Mouse (Mus musculus): Measurements from ENCODE around the gene Vmn2r45. TPM values are rescaled to one million over a fixed set of nuclear protein-coding genes. Genes with fewer than 3 reads are reported as not detected.

The Vmn2r45 gene
- polyA plus RNA-seq (2012; rRNA removed) = not detected in 2 replicates

DNA sequence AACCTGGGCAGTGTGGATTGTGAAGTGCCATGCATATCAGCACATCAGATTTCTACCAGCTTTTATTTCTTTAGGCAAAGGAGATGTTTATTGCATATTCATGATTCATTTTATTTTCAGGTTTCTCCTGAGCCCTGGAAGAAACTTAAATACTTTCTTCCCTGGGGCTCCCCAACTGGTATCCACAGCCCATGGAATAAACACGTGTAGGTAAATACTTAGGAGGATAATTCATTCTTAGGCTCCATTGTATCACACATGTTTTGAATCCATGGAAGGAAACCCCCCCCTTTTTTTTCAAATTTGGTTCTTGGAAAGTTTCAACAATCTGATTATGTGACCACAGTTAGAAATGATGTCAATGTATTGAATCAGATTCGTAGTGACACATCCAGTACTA, at the start of gene Vmn2r45:
Gene Vmn2r45 (minus strand): TSS at position 101 of the 400 bp plus-strand sequence.

Other genes starting within 250 kb of the Vmn2r45 start
- not detected in 2 replicates for gene Vmn2r43, start 228.5 kb downstream of the Vmn2r45 start, polyA plus RNA-seq (2012; rRNA removed)
- not detected in 2 replicates for gene Vmn2r44, start 105.7 kb downstream of the Vmn2r45 start, polyA plus RNA-seq (2012; rRNA removed)

Measured in liver, embryonic 18 days (tissue).